In the genomic region with DNA sequence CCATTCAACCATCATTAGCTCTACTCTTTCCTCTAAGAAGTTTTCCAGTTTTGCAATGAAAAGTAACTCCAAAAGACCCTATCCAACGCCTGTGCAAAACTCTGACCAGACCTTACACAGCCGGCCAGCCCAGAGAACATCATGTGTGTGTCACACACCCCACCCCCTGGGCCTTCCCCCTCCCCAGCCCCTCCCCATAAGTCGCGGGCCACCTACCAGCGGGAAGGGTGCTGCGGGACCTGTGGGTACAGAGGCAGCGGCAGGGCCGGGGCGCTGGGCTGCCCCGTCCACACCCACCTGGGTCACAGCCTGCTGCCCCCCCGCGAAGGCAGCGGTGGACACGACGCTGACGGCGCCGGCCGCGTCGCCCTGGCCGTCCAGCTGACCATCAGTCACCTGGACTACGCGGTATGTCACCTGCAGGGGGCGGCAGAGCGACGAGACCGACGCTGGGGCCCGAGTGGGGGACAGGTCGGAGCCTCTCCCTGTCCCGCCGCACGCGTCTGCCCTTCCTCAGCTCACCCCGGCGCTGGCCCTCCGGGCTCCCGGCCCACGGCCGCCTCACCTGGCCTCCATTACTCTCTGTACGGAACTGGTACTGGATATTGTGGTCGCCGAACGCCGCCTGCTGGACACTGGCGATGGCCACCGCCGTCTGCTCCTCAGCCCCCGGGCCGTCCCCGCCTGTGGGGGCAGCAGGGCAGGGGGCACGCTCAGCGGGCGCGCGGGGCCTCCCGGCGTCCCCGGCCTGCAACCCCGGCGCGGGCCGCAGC, we compare ENCODE assay signal across 8 mouse cellular contexts. TPM values are rescaled to one million over a fixed set of nuclear protein-coding genes. Genes with fewer than 3 reads are reported as not detected.
DNase-seq lines count a peak whose midpoint lies in the region; ATAC-seq lines count a peak whose summit lies in the region.

No protein-coding gene starts in this region.

- under 1% methylated on average over 59 of the region's 64 CpGs for WGBS in hindbrain, embryonic 14.5 days

- H3K4me2 ChIP-seq in hindbrain, embryonic 14.5 days (replicated peaks): peak overlapping the region; percentile 79

- ATAC-seq in hindbrain, embryonic 14.5 days (ENCODE audit: low FRiP score): peak; percentile 67

- peak overlapping the region; percentile 98 for H3K4me3 ChIP-seq in hindbrain, embryonic 14.5 days (replicated peaks; ENCODE audit: low read length)

- peak overlapping the region; percentile 98 for H3K27ac ChIP-seq in hindbrain, embryonic 14.5 days

- peak overlapping the region; percentile 97 for H3K9ac ChIP-seq in hindbrain, embryonic 14.5 days

- peak; percentile 74 for DNase-seq in R1 (ENCODE audit: low read depth, low spot score)
- peak; percentile 91 to 95 for DNase-seq in cerebellum, postnatal 36 days
- DNase-seq in frontal cortex, postnatal 36 days (ENCODE audit: low spot score in 2 of 2): peak; percentile 77 to 85
- DNase-seq in hindbrain, embryonic 14.5 days (ENCODE audit: low spot score): peak; percentile 72
- peak; percentile 80 for DNase-seq in layer of hippocampus, postnatal 36 days
- DNase-seq in lung, postnatal 25 days (ENCODE audit: low spot score): peak; percentile 90
- DNase-seq in retina, embryonic 14.5 days (ENCODE audit: low spot score): peak; percentile 92
- DNase-seq in thymus, postnatal 36 days: peak; percentile 82

- no peaks in the 10 kb centered on the region for H3K27me3 ChIP-seq in hindbrain, embryonic 14.5 days (ENCODE audit: control insufficient read depth, insufficient read depth, low read length)

- H3K9me3 ChIP-seq in hindbrain, embryonic 14.5 days (ENCODE audit: control insufficient read depth, low read length): no peaks in the 10 kb centered on the region

- peaks cover 20% of the 10 kb centered on the region for H3K4me1 ChIP-seq in hindbrain, embryonic 14.5 days (replicated peaks; ENCODE audit: control insufficient read depth, insufficient read depth, low read length)

- H3K36me3 ChIP-seq in hindbrain, embryonic 14.5 days (replicated peaks; ENCODE audit: control insufficient read depth, insufficient read depth): peaks cover 49% of the 10 kb centered on the region

RNA-seq across cellular contexts. Expression of a gene that starts 0.8 kb away (rescaled TPM):
- polyA plus RNA-seq in hindbrain, embryonic 14.5 days (2014; fragmentation: Nextera tagmentation; extraction: Ambion mirVana): 24.9 and 26.5 TPM in 2 replicates
- 100 to 1,000 TPM; 116 to 126 TPM for total RNA-seq in layer of hippocampus, postnatal 36 days (2021)

RNA-seq across cellular contexts. Expression of a gene that starts 11.9 kb away (rescaled TPM):
- polyA plus RNA-seq in hindbrain, embryonic 14.5 days (2014; fragmentation: Nextera tagmentation; extraction: Ambion mirVana): not detected in 2 replicates
- total RNA-seq in layer of hippocampus, postnatal 36 days (2021): not detected

RNA-seq across cellular contexts. Expression of a gene that starts 17.5 kb away (rescaled TPM):
- 19.6 and 21.7 TPM in 2 replicates for polyA plus RNA-seq in hindbrain, embryonic 14.5 days (2014; fragmentation: Nextera tagmentation; extraction: Ambion mirVana)
- 1 to 10 TPM; 7.5 to 7.7 TPM for total RNA-seq in layer of hippocampus, postnatal 36 days (2021)

RNA-seq across cellular contexts. Expression of a gene that starts 17.8 kb away (rescaled TPM):
- polyA plus RNA-seq in hindbrain, embryonic 14.5 days (2014; fragmentation: Nextera tagmentation; extraction: Ambion mirVana): 0.22 and 1.0 TPM in 2 replicates
- under 1 TPM; 0.17 to 0.43 TPM for total RNA-seq in layer of hippocampus, postnatal 36 days (2021)

RNA-seq across cellular contexts. Expression of a gene that starts 31.3 kb away (rescaled TPM):
- polyA plus RNA-seq in hindbrain, embryonic 14.5 days (2014; fragmentation: Nextera tagmentation; extraction: Ambion mirVana): not detected in 2 replicates
- not detected for total RNA-seq in layer of hippocampus, postnatal 36 days (2021)

Comparison
In these comparisons a context has a peak if more than half of its experiments do, and no peak if none do; other contexts are left out.
1. Peak in every context shown above with its lines: DNase-seq, ATAC-seq, H3K4me3 ChIP-seq and H3K27ac ChIP-seq.